Mouse (Mus musculus) granulocyte monocyte progenitor cell, adult 5-6 weeks (primary cell): ENCODE data around the gene Lnx2. TPM values are rescaled to one million over a fixed set of nuclear protein-coding genes. Genes with fewer than 3 reads are reported as not detected.
A peak's percentile ranks its signal among the peaks of the same experiment; 100 is the strongest.

Experiments
- ATAC-seq: replicated peaks from 2 replicates; pipeline ENCODE4 v1.8.0; 2016; ENCODE audit warnings: mild to moderate bottlenecking, moderate TSS enrichment, inconsistent platforms; ENCODE audit not compliant: poor library complexity, severe bottlenecking
- total RNA-seq, 2 experiments: library from RNA; stranded (forward) in 1 of 2; stranded (reverse) in 1 of 2; fragments of 200-712, 200-1000 nt in 1 of 2; fragments of >200 nt in 1 of 2; fragmentation: Nextera tagmentation in 1 of 2; gene quantifications; 2 replicates each; pipeline ENCODE4 v1.2.3; 2014 to 2017

The Lnx2 gene
- total RNA-seq (2014; fragmentation: Nextera tagmentation) (7.9 and 8.9 TPM in 2 replicates), total RNA-seq (2017) (5.6 and 11.3 TPM in 2 replicates)

DNA sequence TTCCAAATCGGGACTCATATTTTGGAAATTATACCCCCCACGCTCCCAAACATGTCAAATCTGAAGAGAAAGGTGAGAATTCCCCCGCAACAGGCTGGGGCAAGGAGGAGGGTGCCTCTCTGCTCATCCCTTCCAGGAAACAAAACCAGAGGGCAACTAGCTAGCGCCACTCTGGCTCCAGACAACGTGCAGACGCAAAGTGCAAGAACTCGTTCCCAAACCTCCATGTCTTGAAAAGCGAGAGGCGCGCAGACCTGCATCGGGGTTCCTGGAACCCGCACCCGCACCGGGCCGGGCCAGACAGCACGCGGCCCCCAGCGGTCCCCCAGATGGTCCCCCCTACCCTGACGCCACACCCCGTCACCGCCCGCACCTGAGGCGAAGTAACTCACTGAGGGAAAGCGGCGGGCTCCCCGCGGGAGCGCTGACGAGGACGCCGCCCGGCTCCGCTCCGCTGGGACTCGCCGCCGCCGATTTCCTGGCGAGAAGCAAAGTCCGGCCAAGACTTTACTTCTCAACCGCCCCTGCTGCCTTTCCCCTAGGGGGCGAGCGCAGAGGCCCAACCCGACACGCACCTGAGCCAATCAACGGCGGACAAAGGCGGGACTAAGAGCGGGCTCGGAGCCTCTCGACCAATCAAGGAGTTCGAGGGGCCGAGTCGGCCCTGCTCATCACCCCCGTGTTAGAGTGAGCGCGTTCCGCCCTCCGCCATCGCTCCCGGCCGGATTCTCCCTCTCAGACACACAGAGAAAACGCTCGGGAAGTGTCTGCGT, at the start of gene Lnx2:
Gene Lnx2 (minus strand): TSS at position 561 of the 773 bp plus-strand sequence.
- ATAC-seq = peak; percentile 86

DNA sequence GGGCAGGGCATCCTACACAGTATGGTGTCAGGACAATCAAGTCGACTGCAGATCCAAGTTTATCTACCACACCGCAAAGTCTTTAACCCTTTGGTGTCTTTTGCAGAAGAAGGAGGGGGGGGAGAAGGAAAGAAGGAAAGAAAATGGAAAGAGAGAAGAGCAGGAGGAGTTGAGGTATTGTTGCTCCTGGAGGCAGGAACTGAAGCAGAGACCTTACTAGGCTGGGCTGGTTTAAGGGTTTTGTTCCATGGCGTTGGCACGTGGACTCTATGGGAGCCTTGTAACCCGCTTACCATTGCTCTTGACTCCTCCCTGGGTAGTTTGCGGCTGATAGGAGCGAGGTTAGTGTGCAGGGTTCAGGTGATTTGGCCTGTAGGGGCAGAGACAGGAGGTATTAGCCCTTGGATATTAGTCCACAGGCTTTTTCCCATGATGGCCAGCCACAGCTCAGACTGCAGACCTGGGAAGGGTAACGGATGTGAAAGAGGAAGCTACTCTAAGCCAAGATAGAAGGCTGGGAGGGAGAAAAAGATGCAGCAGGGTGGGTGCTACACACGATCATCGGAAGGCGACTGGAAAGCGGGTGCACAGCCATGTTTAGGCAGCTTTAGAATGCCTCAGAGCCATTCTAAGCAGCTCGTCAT, 49.3 kb upstream of the Lnx2 start:
- no peak for ATAC-seq

DNA sequence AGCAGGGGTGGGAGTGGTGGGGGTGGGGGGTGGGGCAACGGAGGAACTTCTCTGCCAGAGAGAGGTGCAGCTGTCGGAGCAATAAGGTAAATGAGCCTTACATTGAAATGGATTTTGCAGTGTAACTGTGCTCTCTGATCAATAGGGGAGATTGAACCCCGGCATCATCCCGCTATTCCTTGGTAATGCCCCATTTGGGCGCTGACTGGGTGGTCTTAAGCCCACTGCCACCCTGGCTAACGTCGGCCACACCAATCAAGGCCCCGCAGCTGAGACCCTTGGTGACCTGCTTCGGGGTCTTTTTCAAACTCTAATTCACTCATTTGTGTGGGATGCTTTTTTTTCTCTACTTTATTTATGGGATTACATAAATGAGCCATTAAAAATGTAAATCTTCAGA, 48.4 kb upstream of the Lnx2 start:
- no peak for ATAC-seq

DNA sequence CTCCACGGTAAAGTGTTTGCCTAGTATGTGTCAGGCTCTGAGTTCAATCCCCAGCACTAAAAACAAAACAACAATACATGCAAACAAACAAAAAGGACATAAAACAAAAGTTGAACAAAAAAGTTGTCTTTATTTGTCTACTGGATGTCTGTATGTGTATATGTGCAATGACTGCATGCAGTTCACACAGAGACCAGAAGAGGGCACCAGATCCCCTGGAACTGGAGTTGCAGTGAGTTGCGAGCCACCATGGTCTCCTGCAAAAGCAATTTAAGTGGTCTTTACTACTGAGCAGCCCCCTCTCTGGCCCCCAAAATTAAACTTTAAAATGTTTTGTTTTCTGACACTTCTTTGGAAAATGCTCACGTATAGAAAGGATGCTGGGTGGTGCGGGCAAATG, 44.8 kb upstream of the Lnx2 start:
- no peak for ATAC-seq

DNA sequence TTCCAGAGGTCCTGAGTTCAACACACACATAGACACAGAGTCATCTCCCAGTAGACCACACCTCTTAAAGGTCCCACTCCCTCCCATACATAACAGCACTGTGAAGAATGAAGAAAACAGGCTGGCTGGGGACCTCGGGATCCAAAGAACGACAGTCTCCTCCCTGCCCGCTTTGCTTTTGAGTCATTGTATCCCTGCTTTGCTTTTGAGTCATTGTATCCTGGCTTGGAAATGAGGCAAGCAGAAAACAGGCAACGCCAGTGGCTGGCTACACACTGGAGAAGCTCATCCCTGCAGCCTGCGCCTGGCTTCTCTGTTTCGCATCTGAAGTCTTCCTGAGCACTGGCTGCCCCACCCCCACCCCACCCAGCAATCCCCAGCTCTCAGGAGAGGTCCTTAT, 40.6 kb upstream of the Lnx2 start:
- no peak for ATAC-seq

DNA sequence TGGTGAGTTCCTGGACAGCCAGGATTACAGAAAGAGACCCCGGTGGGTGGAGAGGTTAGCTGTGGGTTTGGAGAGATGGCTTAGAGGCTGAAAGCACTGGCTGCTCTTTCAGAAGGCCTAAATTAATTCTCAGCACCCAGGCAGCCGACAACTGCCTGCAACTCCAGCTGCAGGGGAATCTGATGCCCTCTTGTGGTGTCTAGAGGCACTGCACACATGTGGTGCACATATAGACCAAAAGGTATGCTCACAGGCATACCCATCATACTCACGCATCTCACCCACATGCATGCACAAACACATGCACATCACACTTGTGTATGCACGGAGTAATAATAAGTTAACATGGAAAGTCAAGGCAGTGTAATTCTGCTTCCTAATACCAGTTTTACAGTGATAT, 39.2 kb upstream of the Lnx2 start:
- ATAC-seq = no peak; the same call in 1 of the 2 replicates

DNA sequence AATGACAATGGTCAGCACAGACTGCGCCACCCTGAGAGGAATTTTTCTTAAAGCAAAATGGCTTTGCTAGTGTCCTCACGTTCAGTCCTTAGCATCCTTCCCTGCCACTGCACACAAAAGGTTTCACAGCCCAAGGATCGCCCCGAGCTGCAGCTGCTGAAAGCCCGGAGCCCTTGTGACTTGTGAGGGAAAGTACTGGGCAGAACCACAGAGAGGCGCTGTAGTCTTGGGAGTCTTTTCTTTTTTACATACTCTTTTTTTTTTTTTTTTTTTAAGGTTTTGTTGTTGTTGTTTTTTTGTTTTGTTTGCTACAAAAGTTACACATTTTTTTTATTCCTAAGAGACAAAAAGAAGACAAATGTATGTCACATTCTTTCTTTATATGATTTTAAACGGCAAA, 38.4 kb upstream of the Lnx2 start:
- no peak for ATAC-seq

DNA sequence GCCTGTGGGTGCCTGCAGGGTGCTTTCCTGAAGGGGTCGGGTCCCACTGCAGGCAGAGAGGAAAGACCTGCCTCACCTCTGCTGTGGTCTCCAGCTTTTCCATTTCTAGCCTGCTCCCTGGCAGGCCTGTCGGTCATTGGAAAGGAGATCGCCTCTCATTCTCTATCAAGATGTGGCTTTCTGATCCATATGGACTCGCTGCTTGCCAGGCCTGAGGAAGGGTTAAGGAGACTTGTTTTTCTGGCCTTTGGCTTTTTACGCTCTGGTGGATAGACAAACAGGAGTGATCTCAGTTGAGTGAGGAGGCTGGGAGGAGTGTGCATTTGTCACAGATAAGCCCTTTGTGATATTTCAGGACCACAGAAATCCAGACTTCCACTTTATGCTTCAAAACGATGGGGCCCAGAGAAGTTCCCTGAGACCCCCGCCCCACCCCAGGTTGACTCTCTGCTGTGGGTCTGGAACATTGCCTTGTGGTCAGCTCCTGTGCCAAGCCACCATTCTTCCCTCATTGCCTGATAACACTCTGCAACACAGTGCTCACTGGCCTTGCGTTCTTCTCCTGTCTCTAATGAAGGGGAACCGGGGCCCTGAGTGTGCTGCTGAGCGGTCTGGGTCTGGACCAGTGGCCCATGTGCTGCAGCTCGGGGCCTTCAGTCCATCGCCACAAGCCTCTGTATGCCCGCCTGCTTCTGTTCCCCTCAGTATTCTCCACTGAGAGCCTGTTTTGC, 32.6 kb upstream of the Lnx2 start:
- ATAC-seq = no peak

DNA sequence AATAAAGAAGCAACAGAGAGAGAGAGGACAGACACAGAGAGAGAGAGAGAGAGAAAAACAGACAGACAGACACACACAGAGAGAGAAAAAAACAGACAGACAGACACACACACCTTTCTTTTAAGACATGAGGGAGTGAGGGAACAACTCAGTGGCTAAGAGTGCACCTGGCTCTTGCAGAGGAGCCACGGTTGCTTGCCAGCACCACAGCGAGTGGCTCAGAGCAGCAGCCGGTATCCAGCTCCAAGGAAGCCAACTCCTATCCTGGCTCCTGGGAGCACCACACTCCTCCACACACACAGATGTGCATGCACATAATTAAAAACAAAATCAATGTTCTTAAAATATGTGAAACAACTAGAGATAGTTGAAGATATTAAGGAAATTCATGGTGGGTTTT, 30.9 kb upstream of the Lnx2 start:
- no peak for ATAC-seq

DNA sequence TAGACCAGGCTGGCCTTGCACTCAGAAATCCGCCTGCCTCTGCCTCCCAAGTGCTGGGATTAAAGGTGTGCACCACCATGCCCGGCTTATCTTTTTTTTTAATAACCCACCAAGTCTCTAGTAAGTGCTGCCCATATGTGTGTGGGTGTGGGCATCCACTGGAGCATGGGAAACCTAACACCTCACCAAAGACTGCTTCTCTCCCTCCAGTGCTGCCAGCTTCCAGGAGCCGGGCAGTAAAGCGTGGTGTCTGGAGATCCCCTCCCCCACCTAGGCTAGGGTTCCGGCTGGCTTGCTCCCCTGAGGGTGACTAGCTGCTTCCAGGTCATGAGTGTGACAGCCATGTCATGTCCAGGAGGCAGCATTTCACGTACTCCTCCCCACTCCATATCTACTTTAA, 25.9 kb upstream of the Lnx2 start:
- no peak for ATAC-seq

DNA sequence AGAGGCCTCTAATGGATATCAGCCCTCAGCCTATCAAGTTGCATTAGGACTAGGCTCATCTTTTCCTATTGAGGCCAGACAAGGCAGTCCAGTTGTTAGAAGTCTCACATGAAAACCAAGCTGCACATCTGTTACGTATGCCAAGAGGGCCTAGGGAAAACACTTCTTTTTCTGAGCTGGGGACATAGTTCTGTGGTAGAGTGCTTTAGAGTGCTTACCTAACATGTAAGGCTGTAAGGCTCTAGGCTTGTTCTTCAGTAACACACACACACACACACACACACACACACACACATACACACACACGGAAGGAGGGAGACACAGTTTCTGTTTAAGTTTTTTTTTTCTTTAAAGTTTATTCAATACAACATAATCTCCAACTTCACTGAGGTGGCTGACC, 23.8 kb upstream of the Lnx2 start:
- ATAC-seq = no peak

DNA sequence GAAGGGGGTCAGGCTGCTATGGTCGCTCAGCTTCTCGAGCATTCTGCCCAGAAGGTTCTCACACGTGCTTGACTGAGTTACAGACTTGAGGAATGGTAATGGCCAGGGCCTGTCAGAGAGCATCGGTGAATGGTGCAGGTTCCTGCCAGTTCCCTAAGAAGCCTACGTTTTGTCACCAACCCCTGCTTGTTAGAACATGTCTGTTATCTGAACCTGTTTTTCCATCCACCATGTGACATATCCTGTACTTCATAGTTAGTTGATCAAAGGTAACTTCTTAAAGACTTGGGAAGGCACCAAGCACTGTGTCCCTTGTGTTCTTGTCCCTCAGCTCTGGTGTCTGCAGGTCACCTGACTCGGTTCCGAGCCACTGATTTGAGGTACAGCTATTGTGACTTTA, 22.3 kb upstream of the Lnx2 start:
- ATAC-seq = no peak

DNA sequence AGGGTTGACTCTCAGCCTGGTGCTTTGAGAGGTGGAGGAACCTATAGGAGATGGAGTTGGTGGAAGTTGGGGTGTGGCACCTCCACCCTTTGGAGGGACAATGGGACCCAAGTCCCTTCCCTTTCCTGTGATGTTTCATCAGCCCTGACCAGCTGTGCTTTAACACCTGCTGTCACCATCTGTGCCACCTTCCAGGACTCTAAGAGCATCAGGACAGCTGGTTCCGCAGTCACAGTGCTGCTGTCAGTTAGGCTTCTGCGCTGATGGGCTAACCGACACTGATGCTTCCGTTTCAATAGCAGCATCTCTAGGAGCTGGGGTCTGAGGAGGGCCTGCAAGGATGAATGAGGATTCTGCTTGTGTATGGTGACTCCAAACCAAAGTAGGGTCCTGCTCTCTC, 20.2 kb upstream of the Lnx2 start:
- ATAC-seq = no peak

DNA sequence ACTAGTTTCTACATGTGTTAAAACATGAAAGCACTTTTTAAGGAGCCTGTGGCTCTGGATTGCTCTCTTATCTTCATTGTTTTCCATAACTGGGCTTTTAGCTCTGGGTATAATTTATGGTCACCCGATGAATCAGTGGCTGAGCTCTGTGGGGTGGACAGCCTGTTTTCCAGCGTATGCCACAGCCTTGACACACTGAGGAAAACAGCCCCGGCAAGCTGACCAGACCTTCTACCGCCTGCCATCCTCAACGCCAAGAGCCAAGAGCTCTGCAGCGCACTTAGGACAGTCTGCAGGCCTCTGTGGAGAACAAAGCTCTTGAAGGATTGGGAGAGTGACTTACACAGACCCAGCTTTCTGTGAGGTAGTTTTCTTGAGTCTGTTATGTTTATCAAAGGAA, 17.9 kb upstream of the Lnx2 start:
- no peak for ATAC-seq

DNA sequence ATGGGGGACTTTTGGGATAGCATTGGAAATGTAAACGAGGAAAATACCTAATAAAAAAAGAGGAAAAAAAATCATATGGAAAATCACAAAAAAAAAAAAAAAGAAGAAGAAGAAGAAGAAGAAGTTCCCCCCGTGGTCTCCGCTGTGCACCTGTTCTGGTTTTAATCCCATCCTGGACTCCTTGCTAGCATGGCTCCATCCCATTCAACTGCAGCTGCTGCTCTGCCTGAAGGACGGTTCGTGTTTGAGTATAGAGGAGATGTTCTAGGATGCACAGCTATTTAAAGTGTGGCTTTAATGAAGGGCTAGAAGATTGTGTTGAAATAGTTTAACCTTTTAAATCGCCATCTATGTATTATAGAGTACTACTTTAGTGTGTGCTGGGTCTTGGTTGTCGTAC, 16.1 kb upstream of the Lnx2 start:
- ATAC-seq = no peak

DNA sequence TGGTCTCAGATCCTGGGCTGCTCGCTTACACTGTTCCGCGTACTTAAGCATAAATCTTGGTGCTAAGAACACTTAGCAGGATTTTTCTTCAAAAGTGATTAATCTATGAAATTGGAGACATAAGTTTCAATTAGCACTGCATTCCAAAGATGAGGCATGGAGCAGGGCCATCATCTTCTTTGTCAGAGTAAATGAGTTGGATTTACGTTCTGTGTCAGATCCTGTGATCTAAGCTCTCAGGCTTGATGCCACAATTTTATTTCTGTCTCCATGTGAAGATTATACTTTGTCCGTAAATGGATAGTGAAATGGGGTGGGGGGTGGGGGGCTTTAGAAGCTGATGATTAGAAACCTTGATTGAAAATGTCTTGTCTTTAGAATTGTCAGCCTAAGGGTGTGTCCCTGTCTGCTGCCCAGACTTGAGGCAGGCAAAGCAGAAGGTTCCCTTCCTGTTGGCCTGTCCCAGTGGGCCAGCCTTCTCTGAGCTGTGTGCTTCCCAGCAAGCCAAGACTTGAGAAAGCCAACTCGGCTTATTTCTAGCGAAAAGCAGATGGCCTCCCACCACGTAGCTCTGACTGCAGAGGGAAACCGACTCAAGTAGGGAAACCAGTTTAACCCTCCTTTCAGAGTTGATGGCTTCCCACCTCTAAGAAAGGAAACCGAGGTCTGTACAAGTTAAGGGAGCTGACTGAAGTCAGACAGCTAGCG, 14.0 kb upstream of the Lnx2 start:
- ATAC-seq = no peak

DNA sequence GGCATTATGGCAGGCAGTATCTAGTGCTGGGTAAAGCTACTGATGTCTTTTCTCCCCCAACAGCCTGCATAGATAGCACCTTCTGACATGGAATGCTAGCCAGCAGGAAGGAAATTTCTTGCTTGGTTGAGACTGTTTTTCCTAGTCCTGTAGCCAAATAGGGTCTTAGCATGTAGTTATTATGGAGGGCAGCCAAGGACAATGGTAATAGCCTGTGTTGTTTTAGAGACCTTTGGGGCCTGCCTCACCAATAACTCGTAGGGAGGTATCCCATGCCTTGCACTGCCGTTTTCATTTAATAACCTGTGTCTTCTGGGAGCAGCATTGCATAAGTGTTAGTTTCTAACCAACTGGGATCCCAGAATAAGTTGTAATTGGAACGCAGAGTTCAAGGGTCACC, 13.4 kb upstream of the Lnx2 start:
- no peak for ATAC-seq

DNA sequence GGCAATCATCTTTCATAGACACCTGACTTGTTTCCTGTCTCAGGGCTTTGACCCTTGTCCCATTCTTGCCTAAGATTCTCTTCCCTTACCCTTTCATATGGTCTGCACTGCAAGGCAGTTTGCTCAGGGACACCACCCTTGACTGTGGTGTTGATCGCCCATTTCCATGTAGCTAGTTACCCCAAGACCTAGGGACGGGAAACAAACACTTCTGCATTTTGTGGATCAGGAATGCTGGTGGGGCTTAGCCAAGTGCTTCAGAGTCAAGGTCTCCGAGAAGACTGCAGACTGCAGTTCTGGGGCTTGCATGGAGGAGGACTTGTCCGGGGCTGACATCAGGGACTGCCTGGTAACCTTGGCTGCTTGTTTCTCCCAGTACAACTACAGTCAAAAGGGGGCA, 10.4 kb upstream of the Lnx2 start:
- ATAC-seq = no peak; the same call in 1 of the 2 replicates

DNA sequence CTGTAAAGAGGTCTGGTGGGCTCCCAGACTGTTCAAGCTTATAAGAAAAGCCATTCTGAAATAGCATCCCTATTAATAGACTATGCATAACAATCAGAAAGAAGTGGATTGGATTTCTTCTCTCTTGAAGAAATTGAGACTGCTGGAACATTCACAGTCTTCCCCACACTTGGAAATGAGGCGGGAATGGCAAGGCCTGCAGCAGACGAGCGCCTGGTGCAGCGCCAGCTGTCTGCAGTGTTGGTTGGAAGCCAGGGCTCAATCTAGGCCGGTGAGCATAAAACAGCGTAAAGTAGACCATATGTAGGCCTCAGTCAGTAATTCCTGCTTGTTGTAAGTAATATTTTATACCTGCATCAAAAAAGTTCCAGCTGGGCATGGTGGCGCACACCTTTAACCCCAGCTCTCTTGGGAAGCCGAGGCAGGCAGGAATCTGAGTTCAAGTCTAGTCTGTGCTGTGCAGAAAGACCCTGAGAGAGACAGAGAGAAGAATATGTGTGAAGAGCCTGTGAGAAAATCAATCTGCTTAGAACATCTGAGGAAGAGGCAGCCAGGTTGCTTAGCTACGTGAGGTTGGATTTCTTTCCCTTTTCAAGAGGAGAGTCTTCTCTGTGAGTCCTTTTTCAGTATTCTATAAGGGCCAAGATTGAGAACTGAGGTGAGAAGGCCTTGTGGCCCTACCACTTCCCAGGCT, 9.0 kb upstream of the Lnx2 start:
- no peak for ATAC-seq
